Mouse (Mus musculus) neural tube, embryonic 13.5 days (tissue): ENCODE measurements around the gene Atxn3. TPM values are rescaled to one million over a fixed set of nuclear protein-coding genes. Genes with fewer than 3 reads are reported as not detected.

Experiments used
- ATAC-seq: fragments of 200-750 bp; cut with Nextera tagmentation; 2 replicates; pipeline ENCODE4 v1.8.0; 2017; ENCODE audit warnings: low read depth, mild to moderate bottlenecking, moderate TSS enrichment, moderate library complexity
- H3K27ac ChIP-seq: fragments of 300-500 bp; sonication (generic); replicated peaks from 2 replicates; pipeline ENCODE4 v1.5.1; 2015; ENCODE audit warnings: moderate library complexity, mild to moderate bottlenecking, inconsistent platforms
- H3K27me3 ChIP-seq: fragments of 300-500 bp; sonication (generic); 2 replicates; pipeline ENCODE4 v1.6.1; 2015; ENCODE audit warnings: mild to moderate bottlenecking, inconsistent platforms
- H3K36me3 ChIP-seq: fragments of 300-500 bp; sonication (generic); 2 replicates; pipeline ENCODE4 v1.6.1; 2015; ENCODE audit warnings: mild to moderate bottlenecking, inconsistent platforms
- H3K4me1 ChIP-seq: fragments of 300-500 bp; sonication (generic); replicated peaks from 2 replicates; pipeline ENCODE4 v1.6.1; 2015; ENCODE audit warnings: inconsistent platforms
- H3K4me2 ChIP-seq: fragments of 300-500 bp; sonication (generic); 2 replicates; pipeline ENCODE4 v1.6.1; 2015; ENCODE audit warnings: inconsistent platforms, mild to moderate bottlenecking, moderate library complexity
- H3K4me3 ChIP-seq: fragments of 300-500 bp; sonication (generic); 2 replicates; pipeline ENCODE4 v1.5.1; 2015; ENCODE audit warnings: mild to moderate bottlenecking, inconsistent platforms
- H3K9ac ChIP-seq: fragments of 300-500 bp; sonication (generic); 2 replicates; pipeline ENCODE4 v1.6.1; 2015; ENCODE audit warnings: moderate library complexity, mild to moderate bottlenecking, inconsistent platforms
- H3K9me3 ChIP-seq: fragments of 300-500 bp; sonication (generic); 2 replicates; pipeline ENCODE4 v1.6.1; 2016; ENCODE audit warnings: inconsistent platforms
- WGBS: fragments of 180-500 bp; shearing (Covaris S2); methylation state at CpG from one replicate; pipeline ENCODE4 v1.1.7; 2015; 5-methylcytosine and 5-hydroxymethylcytosine counted together
- polyA plus RNA-seq: library from polyadenylated mRNA; unstranded; fragments of >200 nt; fragmentation: Nextera tagmentation; extraction: Ambion mirVana; gene quantifications from 2 replicates; pipeline ENCODE4 v1.2.1, GENCODE M21; 2015

Gene Atxn3
- polyA plus RNA-seq, 1 experiment from 2014 or later = 13.0 TPM

DNA sequence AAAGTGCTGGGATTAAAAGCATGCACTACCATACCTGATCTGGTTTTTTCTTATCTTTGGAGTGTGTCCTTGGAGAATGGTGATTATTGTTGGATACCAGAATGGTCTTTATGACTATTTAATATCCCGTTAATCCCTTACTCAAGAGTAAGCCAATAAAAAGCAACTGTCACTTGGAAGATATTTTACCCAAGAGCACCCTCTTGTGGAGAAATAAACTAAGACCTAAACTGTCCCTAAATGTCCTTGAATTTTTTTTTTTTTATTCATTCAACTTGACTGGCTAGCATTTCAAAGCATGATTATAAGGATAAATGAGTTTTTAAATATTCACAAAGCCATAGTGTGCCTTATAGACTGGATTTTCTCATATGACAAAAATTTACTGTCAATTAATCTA lies 82.9 kb downstream of the Atxn3 start:
- Histone ChIP-seq H3K36me3 (peaks cover 47% of the 10 kb centered on the region), H3K27me3 (no peaks in the 10 kb centered on the region), H3K9me3 (no peaks in the 10 kb centered on the region), H3K4me2 (no peak overlapping the region), H3K9ac (no peak overlapping the region), H3K4me1 (no peaks in the 10 kb centered on the region), H3K4me3 (no peak overlapping the region), H3K27ac (no peak overlapping the region)
- whole genome bisulfite sequencing = 57% methylated on average over 1 of the region's 1 CpGs
- ATAC-seq = no peak

Other genes starting within 250 kb of the Atxn3 start
- 0.11 TPM in 1 of 2 replicates, not detected in the other for gene Tc2n, start 239.7 kb downstream of the Atxn3 start, polyA plus RNA-seq
- 11.5 and 11.7 TPM in 2 replicates for gene Fbln5, start 139.2 kb downstream of the Atxn3 start, polyA plus RNA-seq
- 19.5 and 22.8 TPM in 2 replicates for gene Trip11, start 45.0 kb downstream of the Atxn3 start, polyA plus RNA-seq
- gene Cpsf2, start 17.7 kb upstream of the Atxn3 start, polyA plus RNA-seq = 32.0 and 36.5 TPM in 2 replicates
- gene Slc24a4, start 170.5 kb upstream of the Atxn3 start, polyA plus RNA-seq = 0.85 and 0.89 TPM in 2 replicates